Mouse (Mus musculus): ENCODE measurements around the gene Ubox5. TPM values are rescaled to one million over a fixed set of nuclear protein-coding genes. Genes with fewer than 3 reads are reported as not detected.
"Not testable (repeated sequence)": the region's sequence is repeated elsewhere in the genome, so short reads cannot be mapped to it uniquely, and the experiment has no call there.

Ubox5 gene
- total and polyA plus RNA-seq, 3 experiments = 5.5 to 10.6 (median 7.0) TPM

- H3K4me3 ChIP-seq (replicated peaks in 1 of 3; ENCODE audit: low read depth in 2 of 3, low read length in 2 of 3, poor library complexity in 1 of 3); H3K79me2 ChIP-seq (replicated peaks; ENCODE audit: control insufficient read depth, extremely low read depth, insufficient read depth, poor library complexity, severe bottlenecking); dilution Hi-C loops (cut with MboI; ENCODE audit: extremely low pct_ligation_motif_present, extremely low pct_unique_long_range_greater_than_20kb, low sequenced_read_pairs); H3K27ac ChIP-seq (ENCODE audit: insufficient read depth, low read depth); DNase-seq (ENCODE audit: extremely low read depth); in situ Hi-C loops (cut with MboI; ENCODE audit: low pct_ligation_motif_present, low pct_unique_long_range_greater_than_20kb, low sequenced_read_pairs); H3K4me1 ChIP-seq (ENCODE audit: control insufficient read depth in 1 of 2, insufficient read depth in 2 of 2); H3K27me3 ChIP-seq (replicated peaks); H3K4me2 ChIP-seq (ENCODE audit: insufficient read depth, low read depth, poor library complexity, severe bottlenecking); H3K9ac ChIP-seq (ENCODE audit: insufficient read depth, low read depth); H3K9me3 ChIP-seq (replicated peaks; ENCODE audit: low read length): not testable (repeated sequence)
- peaks cover 16 to 64% of the 10 kb centered on the region in 2 experiments for H3K36me3 ChIP-seq (replicated peaks in 1 of 2; ENCODE audit: control insufficient read depth in 1 of 2, insufficient read depth in 1 of 2, low read length in 1 of 2)
- peak in 1 of 2 experiments; percentile 22; a peak in 1 of 4 replicates for TF ChIP-seq CTCF (conservative IDR thresholded peaks at IDR 0.05 in 1 of 2, IDR thresholded peaks at IDR 0.05 in 1 of 2; ENCODE audit: low read depth in 2 of 2, low read length in 2 of 2)
Observed at GRCm38 (mm10) chr2:130649028-130649427, 19.2 kb upstream of the Ubox5 start.

- H3K9ac ChIP-seq (ENCODE audit: insufficient read depth, low read depth) = no peak overlapping the region
- no peak overlapping the region for H3K4me3 ChIP-seq (replicated peaks in 1 of 3; ENCODE audit: low read depth in 2 of 3, low read length in 2 of 3, poor library complexity in 1 of 3)
- dilution Hi-C loops (cut with MboI; ENCODE audit: extremely low pct_ligation_motif_present, extremely low pct_unique_long_range_greater_than_20kb, low sequenced_read_pairs) = no loop called here
- peaks cover 0 to 11% of the 10 kb centered on the region in 2 experiments; a peak in 2 of 4 replicates for H3K4me1 ChIP-seq (ENCODE audit: control insufficient read depth in 1 of 2, insufficient read depth in 2 of 2)
- no peaks in the 10 kb centered on the region for H3K79me2 ChIP-seq (replicated peaks; ENCODE audit: control insufficient read depth, extremely low read depth, insufficient read depth, poor library complexity, severe bottlenecking)
- no peaks in the 10 kb centered on the region for H3K9me3 ChIP-seq (replicated peaks; ENCODE audit: low read length)
- no peak for DNase-seq (ENCODE audit: extremely low read depth)
- peaks cover 3% of the 10 kb centered on the region for H3K27me3 ChIP-seq (replicated peaks)
- in situ Hi-C loops (cut with MboI; ENCODE audit: low pct_ligation_motif_present, low pct_unique_long_range_greater_than_20kb, low sequenced_read_pairs) = no loop called here
- H3K36me3 ChIP-seq (replicated peaks in 1 of 2; ENCODE audit: control insufficient read depth in 1 of 2, insufficient read depth in 1 of 2, low read length in 1 of 2) = peaks cover 0 to 29% of the 10 kb centered on the region in 2 experiments
- H3K4me2 ChIP-seq (ENCODE audit: insufficient read depth, low read depth, poor library complexity, severe bottlenecking) = no peak overlapping the region
- TF ChIP-seq MYC (IDR thresholded peaks at IDR 0.05; ENCODE audit: low read depth, low read length) (no peak), MAZ (IDR thresholded peaks at IDR 0.05; ENCODE audit: low read depth, low read length) (no peak), ELF1 (IDR thresholded peaks at IDR 0.05; ENCODE audit: low read depth, low read length) (no peak), EP300 (IDR thresholded peaks at IDR 0.05; ENCODE audit: low read length) (no peak), CTCF (conservative IDR thresholded peaks at IDR 0.05 in 1 of 2, IDR thresholded peaks at IDR 0.05 in 1 of 2; ENCODE audit: low read depth in 2 of 2, low read length in 2 of 2) (no peak), RCOR1 (conservative IDR thresholded peaks at IDR 0.05; ENCODE audit: low read depth, low read length) (no peak), E2F4 (IDR thresholded peaks at IDR 0.05; ENCODE audit: insufficient replicate concordance, low read depth, low read length) (no peak), SIN3A (IDR thresholded peaks at IDR 0.05; ENCODE audit: low read length) (no peak), TBP (conservative IDR thresholded peaks at IDR 0.05; ENCODE audit: low read depth, low read length) (no peak), JUN (IDR thresholded peaks at IDR 0.05; ENCODE audit: insufficient read depth, low read depth, low read length) (no peak), ZC3H11A (IDR thresholded peaks at IDR 0.05; ENCODE audit: low read depth, low read length) (no peak), KAT2A (IDR thresholded peaks at IDR 0.05; ENCODE audit: insufficient replicate concordance, low read length) (no peak), USF1 (IDR thresholded peaks at IDR 0.05; ENCODE audit: low read depth, low read length) (no peak), NELFE (IDR thresholded peaks at IDR 0.05; ENCODE audit: low read depth, low read length) (no peak), ETS1 (conservative IDR thresholded peaks at IDR 0.05; ENCODE audit: low read depth, low read length) (no peak), CHD2 (IDR thresholded peaks at IDR 0.05; ENCODE audit: low read length) (no peak), MAX (IDR thresholded peaks at IDR 0.05; ENCODE audit: low read length) (no peak), ZKSCAN1 (IDR thresholded peaks at IDR 0.05; ENCODE audit: borderline replicate concordance, low read depth, low read length) (no peak), UBTF (IDR thresholded peaks at IDR 0.05; ENCODE audit: low read depth, low read length) (no peak), MEF2A (IDR thresholded peaks at IDR 0.05; ENCODE audit: borderline replicate concordance, low read depth, low read length) (no peak)
- H3K27ac ChIP-seq (ENCODE audit: insufficient read depth, low read depth) = no peak overlapping the region
Observed at GRCm38 (mm10) chr2:130645198-130645597, 15.4 kb upstream of the Ubox5 start.
